Mouse (Mus musculus) skeletal muscle tissue, adult 2 months (tissue): Measurements from ENCODE around the gene Fignl2.

ENCODE experiments used
- DNase-seq: peaks from one replicate; pipeline ENCODE4 v3.0.0-alpha.2; 2012; ENCODE audit warnings: low read depth, low spot score

The Fignl2 gene

DNA sequence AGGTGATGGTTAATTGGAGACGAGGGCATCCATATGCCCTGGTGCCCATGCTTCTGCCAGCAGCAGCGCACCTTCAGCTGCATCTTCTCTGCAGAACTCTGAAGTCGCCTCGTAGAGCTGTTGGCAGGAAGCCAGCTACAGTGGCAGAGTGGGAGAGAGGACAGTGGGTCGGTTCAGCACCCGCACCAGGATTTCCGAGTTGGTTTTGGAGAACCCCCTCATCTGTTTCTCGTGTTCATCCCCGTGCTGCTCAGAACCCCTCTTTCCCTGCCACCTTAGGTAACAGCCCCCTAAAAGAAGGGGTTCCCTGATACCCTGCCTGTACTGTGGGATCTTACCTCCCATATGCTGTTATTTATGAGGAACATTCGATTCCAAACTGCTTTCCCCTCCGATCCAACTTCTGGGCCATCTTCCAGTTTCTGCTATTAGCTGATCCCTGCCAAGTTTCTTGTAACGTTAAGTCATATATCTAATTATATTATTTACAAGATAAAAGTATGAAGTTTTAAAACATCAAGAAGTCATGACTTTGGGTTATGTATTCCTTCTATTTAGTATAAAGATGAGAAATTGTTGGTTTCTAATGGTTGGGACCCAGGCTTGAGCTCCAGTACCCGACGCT is 69.9 kb downstream of the Fignl2 start:
- no peak for DNase-seq

- no peak for DNase-seq
These were observed 71.1 kb downstream of the Fignl2 start for GRCm38 (mm10) chr15:101007236-101007635.

DNA sequence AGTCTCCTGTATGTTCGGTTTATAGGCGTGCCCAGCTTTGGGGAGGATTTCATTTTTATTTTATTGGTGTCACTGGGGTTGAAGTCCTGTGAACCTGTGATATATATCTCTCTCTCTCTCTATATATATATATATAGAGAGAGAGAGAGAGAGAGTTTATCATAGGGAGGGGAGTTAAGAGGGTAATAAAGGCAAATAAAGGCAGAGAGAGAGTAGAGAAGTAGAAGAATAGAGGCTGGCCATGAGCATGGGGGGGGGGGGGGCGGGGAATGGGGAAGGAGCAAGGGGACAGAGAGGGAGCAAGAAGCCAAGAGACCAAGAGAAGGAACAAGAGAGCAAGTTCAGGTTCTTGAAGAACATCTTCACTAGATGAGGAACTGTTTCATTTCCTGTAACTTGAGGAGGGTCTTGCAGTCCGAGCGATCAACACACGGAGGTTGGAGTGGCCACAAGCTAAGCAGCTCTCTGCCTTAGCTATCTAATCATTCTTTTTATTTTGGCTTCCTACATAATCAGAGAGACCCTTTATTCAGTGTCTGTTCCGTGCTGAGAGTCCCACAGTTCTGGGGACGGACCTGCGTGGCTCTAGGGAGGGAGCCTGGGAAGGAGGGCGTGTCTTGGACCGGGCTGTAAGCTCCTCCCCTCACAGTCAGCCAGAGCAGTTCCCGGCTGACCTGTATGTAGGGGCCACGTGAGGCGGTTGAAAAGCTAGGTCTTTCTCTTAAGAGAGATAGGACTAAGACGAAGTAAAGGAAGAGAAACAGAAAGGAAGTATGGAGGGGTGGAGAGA is 71.9 kb downstream of the Fignl2 start:
- DNase-seq = peak; percentile 30

DNA sequence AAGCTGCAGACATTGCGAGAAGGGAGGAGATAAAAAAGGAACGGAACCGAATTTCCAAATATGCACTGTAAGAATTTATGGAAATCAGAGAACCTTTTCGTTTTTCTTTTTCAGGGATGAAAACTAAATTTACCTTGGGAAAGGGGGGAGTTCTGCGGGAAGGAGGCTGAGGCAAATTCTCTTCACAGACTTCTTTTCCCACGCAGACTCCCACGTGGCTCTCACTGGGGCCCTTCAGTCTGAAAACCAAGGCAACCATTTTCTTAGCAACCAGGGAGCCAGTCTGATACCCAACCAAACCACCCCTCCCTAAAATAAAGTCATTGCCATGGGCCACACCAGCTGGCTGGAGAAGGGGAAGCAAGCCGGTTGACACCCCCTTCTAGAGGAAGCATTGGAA is 72.7 kb downstream of the Fignl2 start:
- no peak for DNase-seq

- no peak for DNase-seq
These were observed 73.8 kb downstream of the Fignl2 start for GRCm38 (mm10) chr15:101004538-101004937.

DNA sequence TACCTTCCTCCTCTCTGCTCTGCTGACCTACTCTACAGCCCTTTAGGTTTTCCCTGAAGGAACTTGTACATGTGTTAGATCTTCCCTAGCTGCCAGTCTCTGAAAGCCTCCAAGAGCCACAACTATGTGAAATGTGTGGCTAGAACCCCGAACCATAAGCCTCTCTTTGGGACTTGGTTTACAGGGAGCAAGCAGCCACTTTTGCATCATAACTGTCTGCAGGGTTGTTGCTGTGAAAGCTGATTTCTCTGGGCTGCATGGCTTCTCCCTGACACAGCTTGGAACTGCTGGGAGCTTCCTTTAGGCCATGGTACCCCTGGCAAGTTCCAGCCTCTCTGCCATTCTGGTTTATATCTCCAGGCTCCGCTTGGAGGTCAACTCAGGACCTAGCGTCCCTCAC is 75.9 kb downstream of the Fignl2 start:
- DNase-seq = no peak

DNA sequence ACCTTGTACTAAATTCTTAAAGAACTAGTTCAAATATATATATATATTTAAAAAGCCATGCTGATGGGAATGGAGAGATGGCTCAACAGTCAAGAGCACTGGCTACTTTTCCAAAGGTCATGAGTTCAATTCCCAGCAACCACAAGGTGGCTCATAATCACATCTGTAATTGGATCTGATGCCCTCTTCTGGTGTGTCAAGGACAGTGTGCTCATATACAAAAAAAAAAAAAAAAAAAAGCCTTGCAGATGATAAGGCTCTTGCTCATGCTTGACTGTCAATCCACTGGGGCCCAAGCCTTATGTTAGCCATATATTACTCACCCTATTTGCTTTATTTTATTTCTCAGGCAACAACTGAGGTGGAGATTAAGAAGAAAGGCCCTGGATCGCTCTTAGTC is 76.7 kb downstream of the Fignl2 start:
- DNase-seq = no peak
